Mouse (Mus musculus): ENCODE data around the gene Wnk4. TPM values are rescaled to one million over a fixed set of nuclear protein-coding genes. Genes with fewer than 3 reads are reported as not detected.
A peak's percentile ranks its signal among the peaks of the same experiment; 100 is the strongest.
"Not testable (repeated sequence)": the region's sequence is repeated elsewhere in the genome, so short reads cannot be mapped to it uniquely, and the experiment has no call there.

The Wnk4 gene
- total RNA-seq, 2 experiments from 2014 or later, result 4.7 to 5.7 TPM

DNA sequence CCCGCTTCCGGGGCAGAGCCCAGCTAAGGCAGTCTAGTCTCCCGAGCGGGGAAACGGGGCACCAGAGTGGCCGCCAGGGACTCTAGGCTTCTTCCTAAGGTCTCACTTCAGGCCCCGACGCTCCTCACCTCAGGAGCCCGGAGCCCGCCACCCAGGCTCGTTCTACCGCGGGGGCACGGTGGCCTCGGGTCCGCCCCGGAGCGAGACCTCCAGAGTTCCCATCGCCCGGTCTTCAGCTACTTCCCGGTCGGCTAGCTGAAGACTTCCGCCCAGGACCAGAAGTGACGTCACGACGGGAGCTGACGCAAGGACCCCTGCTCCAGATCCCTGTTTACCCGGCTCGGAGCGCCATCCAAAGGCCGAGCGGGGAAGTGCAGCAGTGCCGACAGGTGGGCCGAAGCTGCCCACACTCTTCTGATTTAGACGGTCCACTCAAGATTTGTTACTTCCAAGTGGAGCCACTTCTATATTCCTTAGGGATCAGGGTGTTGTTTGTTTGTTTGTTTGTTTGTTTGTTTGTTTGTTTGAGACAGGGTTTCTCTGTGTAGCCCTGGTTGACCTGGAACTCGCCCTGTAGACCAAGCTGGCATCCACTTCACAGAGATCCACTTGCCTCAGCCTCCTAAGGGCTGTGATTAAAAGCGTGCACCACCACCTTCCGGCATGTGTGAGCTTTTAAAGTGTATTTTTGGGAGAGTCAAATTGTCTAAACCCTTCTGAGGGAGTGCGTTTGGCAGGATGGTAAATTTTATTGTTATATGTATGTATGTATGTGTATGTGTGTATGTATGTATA, 41.8 kb downstream of the Wnk4 start, which contains the start of gene Becn1:
Becn1 (minus strand) TSS at position 283 of the 795 bp plus-strand sequence.
- DNase-seq (ENCODE audit: low spot score in 2 of 2), result peak; percentile 96 to 97
- intact Hi-C loops (cut with DNase I), result loop anchor here (2.0 kb wide), 2 partner anchors 49 to 91 kb away; partner anchors contain the start of gene Vps25

DNA sequence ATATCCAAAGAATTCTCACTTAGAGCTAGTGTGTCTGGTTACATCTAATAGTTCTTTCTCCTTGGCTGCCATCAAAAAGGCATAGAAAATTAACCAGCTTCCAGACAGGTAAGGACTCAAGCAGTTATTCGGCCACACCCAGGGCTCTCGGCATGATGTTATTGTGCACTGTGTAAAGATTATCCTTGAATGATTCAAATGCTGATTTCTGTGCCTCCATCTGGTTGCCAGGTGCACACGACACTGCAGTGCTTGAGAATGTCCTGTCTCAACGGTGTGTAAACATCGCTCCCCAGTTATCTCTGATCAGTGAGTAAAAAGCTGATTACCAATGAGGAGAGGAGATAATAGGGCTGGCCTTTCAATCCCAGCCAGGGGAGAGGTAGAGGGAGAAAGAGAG, 47.4 kb downstream of the Wnk4 start:
- intact Hi-C loops (cut with DNase I), result no loop called here
- no peak for DNase-seq (ENCODE audit: low spot score in 2 of 2)

- intact Hi-C loops (cut with DNase I), result no loop called here
- DNase-seq (ENCODE audit: low spot score in 2 of 2), result no peak
Observed at GRCm38 (mm10) chr11:101311083-101311482, 50.7 kb downstream of the Wnk4 start.

DNA sequence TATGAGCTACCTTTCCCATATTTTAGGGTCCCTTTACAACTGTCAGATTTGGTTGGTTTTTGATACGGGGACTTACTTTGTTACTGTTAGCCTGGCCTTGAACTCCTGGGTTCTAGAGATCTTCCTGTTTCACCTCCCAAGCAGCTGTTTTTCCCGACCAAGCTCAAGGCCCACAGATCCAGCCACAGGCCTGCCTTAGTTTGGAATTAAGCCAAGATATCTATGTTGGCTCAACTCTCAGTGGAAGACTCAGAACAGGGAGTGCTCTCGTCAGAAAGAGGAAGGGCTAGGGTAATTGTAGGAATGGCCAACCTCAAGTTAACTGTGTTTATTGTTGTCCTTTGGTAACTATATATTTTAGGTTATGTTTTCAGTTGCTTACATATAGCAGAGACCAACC, 51.8 kb downstream of the Wnk4 start:
- intact Hi-C loops (cut with DNase I), result no loop called here
- DNase-seq (ENCODE audit: low spot score in 2 of 2), result no peak

- intact Hi-C loops (cut with DNase I), result no loop called here
- DNase-seq (ENCODE audit: low spot score in 2 of 2), result no peak
Observed at GRCm38 (mm10) chr11:101314567-101314966, 54.2 kb downstream of the Wnk4 start.

DNA sequence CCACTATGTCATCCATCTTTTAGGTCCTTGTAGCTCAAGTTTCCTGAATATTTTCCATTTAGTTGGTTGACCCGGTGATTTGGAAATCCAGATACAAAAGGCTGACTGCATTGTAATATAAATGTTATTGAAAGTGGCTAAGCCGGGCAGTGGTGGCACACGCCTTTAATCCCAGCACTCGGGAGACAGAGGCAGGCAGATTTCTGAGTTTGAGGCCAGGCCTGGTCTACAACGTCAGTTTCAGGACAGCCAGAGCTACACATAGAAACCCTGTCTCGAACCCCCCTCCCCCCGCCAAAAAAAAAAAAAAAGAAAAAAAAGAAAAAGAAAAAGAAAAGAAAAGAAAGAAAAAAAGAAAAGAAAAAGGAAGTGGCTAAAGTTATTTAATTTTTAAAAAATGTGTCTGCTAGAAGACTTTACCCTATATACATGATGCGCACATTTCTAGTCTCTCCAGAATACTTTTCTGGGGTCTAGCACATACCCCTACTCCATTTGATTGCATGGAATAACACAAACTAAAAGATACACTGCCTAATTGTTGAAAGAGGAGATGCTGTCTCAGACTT, 54.8 kb downstream of the Wnk4 start:
- intact Hi-C loops (cut with DNase I), result loop anchor here (5.0 kb wide), 1 partner anchor 127 kb away; the partner anchor contains the start of gene Rpl27
- no peak for DNase-seq (ENCODE audit: low spot score in 2 of 2)

- intact Hi-C loops (cut with DNase I), result loop anchor here (5.0 kb wide), 1 partner anchor 126 kb away; the partner anchor contains the start of gene Rpl27
- peak; percentile 91 to 92 for DNase-seq (ENCODE audit: low spot score in 2 of 2)
Observed at GRCm38 (mm10) chr11:101315665-101316500, 55.5 kb downstream of the Wnk4 start, which contains the start of gene Psme3. TSS of gene Psme3 (plus strand) at chr11:101316213.

- intact Hi-C loops (cut with DNase I), result loop anchor here (5.0 kb wide), 1 partner anchor 126 kb away; the partner anchor contains the start of gene Rpl27
Observed at GRCm38 (mm10) chr11:101316501-101316917, 56.1 kb downstream of the Wnk4 start.

GRCm38 (mm10) chr11:101323609-101324008, 63.2 kb downstream of the Wnk4 start:
- DNase-seq (ENCODE audit: low spot score in 2 of 2), result peak; percentile 78 to 80
- intact Hi-C loops (cut with DNase I), result loop anchor here (1.0 kb wide), 1 partner anchor 72 kb away; no protein-coding TSS in a partner anchor

More at GRCm38 (mm10) chr11:101316501-101316917, 56.1 kb downstream of the Wnk4 start:
- peak in 1 of 2 experiments; percentile 20 for DNase-seq (ENCODE audit: low spot score in 2 of 2)

DNA sequence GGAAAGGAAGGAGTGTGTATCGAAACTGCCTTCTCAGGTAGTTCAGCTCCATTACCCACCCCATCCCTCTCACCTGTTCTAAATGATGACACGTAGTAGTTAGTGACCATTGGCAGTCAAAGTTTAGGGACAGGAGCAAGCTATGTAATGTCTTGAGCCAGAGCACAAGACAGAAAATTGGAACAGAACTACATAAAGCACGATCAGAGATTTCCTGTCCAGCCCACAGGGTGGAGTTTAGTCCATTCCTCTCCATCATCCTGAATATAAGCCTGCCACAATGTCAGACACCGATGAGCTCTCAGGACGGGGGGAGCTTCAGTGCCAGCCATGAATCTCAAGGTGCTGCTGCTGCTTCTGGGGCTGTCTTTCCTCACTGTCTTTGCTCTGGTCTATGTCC, 64.4 kb downstream of the Wnk4 start, which contains the start of gene Aoc2:
Aoc2 (plus strand) TSS at position 301 of the 400 bp plus-strand sequence.
- no peak for DNase-seq (ENCODE audit: low spot score in 2 of 2)
- intact Hi-C loops (cut with DNase I), result no loop called here

DNA sequence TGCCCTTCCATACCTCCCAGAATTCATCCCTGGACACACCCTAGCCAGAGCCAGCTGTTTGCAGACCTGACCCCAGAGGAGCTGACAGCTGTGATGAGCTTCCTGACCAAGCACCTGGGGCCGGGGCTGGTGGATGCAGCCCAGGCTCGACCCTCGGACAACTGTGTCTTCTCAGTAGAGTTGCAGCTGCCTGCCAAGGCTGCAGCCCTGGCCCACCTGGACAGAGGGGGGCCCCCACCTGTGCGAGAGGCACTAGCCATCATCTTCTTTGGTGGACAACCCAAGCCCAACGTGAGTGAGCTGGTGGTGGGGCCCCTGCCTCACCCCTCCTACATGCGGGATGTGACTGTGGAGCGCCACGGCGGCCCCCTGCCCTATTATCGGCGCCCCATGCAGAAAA, 64.8 kb downstream of the Wnk4 start:
- intact Hi-C loops (cut with DNase I); DNase-seq (ENCODE audit: low spot score in 2 of 2): not testable (repeated sequence)

GRCm38 (mm10) chr11:101326147-101326546, 65.8 kb downstream of the Wnk4 start:
- intact Hi-C loops (cut with DNase I), result no loop called here
- no peak for DNase-seq (ENCODE audit: low spot score in 2 of 2)

Other genes with a start within 250 kb of the Wnk4 start
- gene Naglu, start 190.6 kb upstream of the Wnk4 start, total RNA-seq (2021), result 10 to 100 TPM in 1 of 2 experiments, 1 to 10 TPM in 1; 7.3 to 11.9 TPM
- gene Hsd17b1, start 182.2 kb upstream of the Wnk4 start, total RNA-seq (2021), result 1 to 10 TPM in 1 of 2 experiments, under 1 TPM in 1; 0.42 to 1.1 TPM
- 10 to 100 TPM; 31.1 to 32.0 TPM for gene Coasy, start 178.0 kb upstream of the Wnk4 start, total RNA-seq (2021)
- gene Mlx, start 173.3 kb upstream of the Wnk4 start, total RNA-seq (2021), result 10 to 100 TPM; 44.9 to 49.9 TPM
- 1 to 10 TPM; 3.7 to 4.0 TPM for gene Psmc3ip, start 165.1 kb upstream of the Wnk4 start, total RNA-seq (2021)
- 10 to 100 TPM; 53.9 to 58.8 TPM for gene Retreg3, start 140.7 kb upstream of the Wnk4 start, total RNA-seq (2021)
- gene Tubg1, start 140.6 kb upstream of the Wnk4 start, total RNA-seq (2021), result 10 to 100 TPM; 52.1 to 52.7 TPM
- 10 to 100 TPM; 49.0 to 49.5 TPM for gene Tubg2, start 104.7 kb upstream of the Wnk4 start, total RNA-seq (2021)
- 100 to 1,000 TPM; 124 to 128 TPM for gene Cntnap1, start 90.0 kb upstream of the Wnk4 start, total RNA-seq (2021)
- gene Plekhh3, start 89.2 kb upstream of the Wnk4 start, total RNA-seq (2021), result 10 to 100 TPM in 1 of 2 experiments, 1 to 10 TPM in 1; 7.7 to 10.2 TPM
- under 1 TPM; 0.19 to 0.26 TPM for gene Ccr10, start 85.1 kb upstream of the Wnk4 start, total RNA-seq (2021)
- gene Ezh1, start 34.1 kb upstream of the Wnk4 start, total RNA-seq (2021), result 10 to 100 TPM; 32.4 TPM
- 10 to 100 TPM; 40.4 to 44.7 TPM for gene Ramp2, start 14.5 kb upstream of the Wnk4 start, total RNA-seq (2021)
- 10 to 100 TPM; 74.6 to 86.7 TPM for gene Vps25, start 6.9 kb upstream of the Wnk4 start, total RNA-seq (2021)
- gene Cntd1, start 18.4 kb downstream of the Wnk4 start, total RNA-seq (2021), result under 1 TPM; 0.27 to 0.59 TPM
- 100 to 1,000 TPM in 1 of 2 experiments, 10 to 100 TPM in 1; 97.6 to 101 TPM for gene Coa3, start 18.5 kb downstream of the Wnk4 start, total RNA-seq (2021)
- 100 to 1,000 TPM; 198 to 207 TPM for gene Becn1, start 41.7 kb downstream of the Wnk4 start, total RNA-seq (2021)
- gene Psme3, start 55.6 kb downstream of the Wnk4 start, total RNA-seq (2021), result 100 to 1,000 TPM in 1 of 2 experiments, 10 to 100 TPM in 1; 99.8 to 111 TPM
- 1 to 10 TPM; 3.4 to 5.4 TPM for gene Aoc2, start 64.5 kb downstream of the Wnk4 start, total RNA-seq (2021)
- 1 to 10 TPM; 1.8 to 2.9 TPM for gene Aoc3, start 70.0 kb downstream of the Wnk4 start, total RNA-seq (2021)
- gene G6pc, start 107.0 kb downstream of the Wnk4 start, total RNA-seq (2021), result not detected
- 10 to 100 TPM; 33.4 to 42.2 TPM for gene Aarsd1, start 157.0 kb downstream of the Wnk4 start, total RNA-seq (2021)
- 1 to 10 TPM; 4.5 to 9.7 TPM for gene Gm27029, start 164.2 kb downstream of the Wnk4 start, total RNA-seq (2021)
- gene Rundc1, start 164.5 kb downstream of the Wnk4 start, total RNA-seq (2021), result 10 to 100 TPM; 31.1 to 32.6 TPM
- gene Ptges3l, start 164.8 kb downstream of the Wnk4 start, total RNA-seq (2021), result 1 to 10 TPM; 2.8 to 5.7 TPM
- gene Rpl27, start 181.7 kb downstream of the Wnk4 start, total RNA-seq (2021), result 10 to 100 TPM; 41.0 to 43.6 TPM
- gene Ifi35, start 187.8 kb downstream of the Wnk4 start, total RNA-seq (2021), result 1 to 10 TPM in 1 of 2 experiments, under 1 TPM in 1; 0.97 to 2.6 TPM
- gene Rnd2, start 204.4 kb downstream of the Wnk4 start, total RNA-seq (2021), result 100 to 1,000 TPM; 148 to 154 TPM
- gene Vat1, start 205.7 kb downstream of the Wnk4 start, total RNA-seq (2021), result 10 to 100 TPM; 36.4 to 44.8 TPM